Mouse (Mus musculus) brain, embryonic 18.5 days (tissue): ENCODE results near the gene Wdr63.

Source experiments
- DNase-seq: peaks from one replicate; pipeline ENCODE4 v3.0.0-alpha.2; 2012; ENCODE audit warnings: low read depth, low spot score

Gene Wdr63

DNA sequence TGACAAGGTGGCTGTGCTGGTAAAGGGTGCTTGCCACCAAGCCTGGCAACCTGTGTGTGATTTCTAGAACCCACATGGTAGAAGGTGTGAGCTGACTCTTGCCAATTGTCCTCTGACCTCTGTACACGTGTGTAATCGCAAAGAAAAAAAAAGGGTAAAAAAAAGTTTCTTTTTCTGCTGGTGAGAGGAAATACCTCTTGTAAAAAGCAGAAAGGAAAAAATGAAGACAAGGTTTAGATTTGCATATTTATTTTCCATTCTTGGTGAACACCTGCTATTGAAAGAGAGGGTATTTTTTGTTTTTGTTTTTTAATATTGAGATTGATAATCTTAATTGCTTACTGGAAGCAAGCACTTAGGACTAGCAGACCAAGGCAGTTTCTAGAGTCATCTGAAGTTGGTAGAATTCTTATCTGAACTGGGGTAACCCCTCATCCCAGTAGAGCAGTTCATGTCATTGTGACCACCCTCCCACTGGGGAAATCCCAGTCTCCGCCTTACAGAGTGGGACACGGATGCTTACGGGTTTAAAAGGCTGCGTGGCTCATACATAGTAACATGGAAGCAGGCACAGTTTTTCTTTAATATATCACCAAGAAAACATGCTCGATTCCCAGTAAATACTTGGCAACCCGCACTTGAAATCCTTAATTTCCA lies 15.0 kb upstream of the Wdr63 start:
- DNase-seq, result no peak

GRCm38 (mm10) chr3:146122125-146122420 lies 14.1 kb upstream of the Wdr63 start:
- DNase-seq, result no peak

GRCm38 (mm10) chr3:146121310-146122124 lies 13.6 kb upstream of the Wdr63 start:
- DNase-seq, result no peak

DNA sequence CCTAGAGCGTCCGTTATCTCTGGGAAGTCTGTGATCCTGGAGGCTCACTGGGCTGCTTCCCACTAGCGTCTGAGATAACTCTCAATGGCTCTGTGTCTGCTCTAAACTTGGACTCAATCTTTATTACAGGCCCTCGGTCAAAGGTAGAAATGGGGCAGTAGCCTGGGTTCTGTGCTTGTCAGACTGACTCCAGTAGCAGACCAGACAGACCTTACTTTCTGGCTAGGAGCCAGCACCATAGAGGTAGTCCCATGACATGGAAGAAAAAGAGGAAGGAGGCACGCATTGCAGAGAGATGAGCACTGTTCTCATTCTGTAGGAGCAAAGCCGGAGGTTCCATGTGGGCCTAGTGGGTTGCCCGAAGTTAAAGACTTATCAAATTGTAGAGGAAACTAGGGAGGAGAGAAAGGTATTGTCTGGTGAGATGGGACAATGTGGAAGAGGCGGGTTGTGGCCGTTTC lies 10.1 kb upstream of the Wdr63 start:
- no peak for DNase-seq

- no peak for DNase-seq
Observed at GRCm38 (mm10) chr3:146117258-146117996, 9.5 kb upstream of the Wdr63 start, which contains the start of gene Mcoln3. Mcoln3 (plus strand) TSS chr3:146117450.

DNA sequence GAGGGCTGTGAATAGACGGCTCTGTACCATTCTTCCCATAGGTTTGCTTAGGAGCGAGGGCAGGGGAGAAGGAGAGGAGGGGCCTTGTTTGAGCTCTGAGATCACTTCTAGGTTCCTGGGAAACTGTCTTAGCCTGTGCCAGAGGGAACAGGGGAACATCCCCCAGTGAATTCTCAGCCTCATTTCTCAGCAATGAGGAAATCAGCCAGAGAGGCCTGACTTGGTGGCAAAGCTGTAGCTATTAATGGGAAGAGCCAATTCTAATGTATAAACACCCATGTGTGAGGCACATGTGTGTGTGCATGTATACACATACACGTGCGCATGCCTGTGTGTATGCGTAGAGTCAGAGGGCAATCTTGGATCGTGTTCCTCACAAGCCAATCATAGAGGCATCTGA lies 3.0 kb upstream of the Wdr63 start:
- DNase-seq, result no peak

DNA sequence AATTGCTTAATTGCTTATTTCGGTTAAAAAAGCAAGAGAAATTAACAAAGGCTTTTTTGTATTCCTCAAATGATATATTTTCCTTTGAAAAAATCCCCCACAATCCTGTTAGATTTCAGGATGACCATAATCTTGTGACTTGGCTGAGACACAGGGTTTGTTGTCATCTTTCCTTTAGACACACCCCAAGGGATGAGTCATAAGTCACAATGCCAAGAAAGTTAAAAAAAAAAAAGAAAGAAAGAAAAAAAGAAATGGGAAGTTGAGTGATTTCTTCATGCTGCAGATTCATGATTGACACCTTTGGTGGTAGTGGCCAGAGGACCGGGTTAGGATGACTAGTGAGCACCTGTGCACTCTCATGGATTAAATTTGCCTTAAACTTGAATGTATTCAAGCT lies 2.4 kb upstream of the Wdr63 start:
- no peak for DNase-seq

DNA sequence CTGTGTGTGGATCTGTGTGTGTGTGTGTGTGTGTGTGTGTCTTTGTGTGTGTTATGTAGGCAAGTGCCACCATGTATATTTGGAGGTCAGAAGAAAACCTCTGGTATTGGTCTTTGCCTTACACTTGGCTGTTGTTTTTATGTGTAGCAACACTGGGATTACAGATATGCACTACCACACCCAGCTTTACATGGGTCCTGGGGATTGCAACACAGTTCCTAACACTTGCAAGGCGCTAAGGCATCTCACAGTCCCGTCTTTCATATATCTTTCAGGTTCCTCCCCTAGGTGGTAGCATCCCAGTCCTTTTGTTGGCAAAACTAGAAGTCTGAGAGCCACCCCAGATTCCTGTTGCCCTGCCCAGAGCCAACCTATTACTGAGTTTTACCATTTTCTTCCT lies 1.0 kb upstream of the Wdr63 start:
- DNase-seq, result no peak

DNA sequence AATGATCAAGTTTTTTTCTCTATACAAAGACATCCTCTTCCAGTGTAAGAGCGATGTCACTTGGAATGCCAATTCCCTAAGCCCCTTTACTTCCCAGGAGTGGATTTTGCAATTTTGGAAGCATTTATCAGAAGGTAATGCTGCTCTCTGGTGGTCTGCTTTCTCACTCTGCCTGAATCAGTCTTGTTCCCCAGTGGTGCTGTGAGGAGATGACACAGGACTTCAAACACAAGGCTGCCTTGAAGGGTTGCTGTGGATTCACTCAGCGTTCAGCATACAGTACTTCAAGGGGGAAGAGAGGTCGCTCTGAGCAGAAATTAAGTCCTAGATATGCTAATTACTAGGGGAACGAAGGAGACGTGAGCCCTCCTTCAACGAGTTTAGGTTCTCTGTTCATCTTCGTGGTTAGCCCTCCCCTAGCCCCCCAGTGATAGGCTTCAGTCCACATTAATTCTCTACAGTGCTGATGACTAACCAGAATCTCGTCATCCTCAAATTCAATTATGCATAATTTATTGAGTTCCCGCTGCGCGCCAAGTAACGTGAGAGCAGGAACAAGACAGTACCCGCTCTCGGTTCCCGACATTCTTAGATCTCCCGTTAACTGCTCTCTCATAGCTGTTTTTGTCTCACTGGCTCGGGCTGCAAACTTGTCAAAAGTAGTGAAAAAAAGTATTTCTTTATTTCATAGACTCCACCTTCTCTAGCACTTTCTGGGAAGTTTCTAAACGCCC lies 647 bp downstream of the Wdr63 start:
- no peak for DNase-seq

DNA sequence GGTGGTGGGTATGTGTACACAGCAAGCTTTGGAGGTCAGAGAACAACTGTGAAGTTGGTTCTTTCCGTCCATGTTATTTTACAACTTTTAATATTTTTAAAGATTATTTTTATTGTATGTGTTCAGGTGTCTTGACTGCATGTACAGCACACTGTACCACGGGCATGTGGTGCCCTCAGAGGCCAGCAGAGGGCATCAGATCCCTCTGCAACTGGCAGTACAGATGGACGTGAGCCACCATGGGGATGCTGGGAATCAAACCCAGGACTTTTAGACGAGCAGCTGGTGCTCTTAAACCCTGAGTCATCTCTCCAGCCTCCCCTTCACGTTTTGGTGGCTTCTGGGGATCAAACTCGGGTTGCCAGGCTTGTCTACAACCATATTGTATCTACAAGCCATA lies 5.9 kb downstream of the Wdr63 start:
- DNase-seq, result no peak

- no peak for DNase-seq
Observed at GRCm38 (mm10) chr3:146099925-146100324, 8.0 kb downstream of the Wdr63 start.

GRCm38 (mm10) chr3:146097861-146098260 lies 10.1 kb downstream of the Wdr63 start:
- DNase-seq, result no peak

DNA sequence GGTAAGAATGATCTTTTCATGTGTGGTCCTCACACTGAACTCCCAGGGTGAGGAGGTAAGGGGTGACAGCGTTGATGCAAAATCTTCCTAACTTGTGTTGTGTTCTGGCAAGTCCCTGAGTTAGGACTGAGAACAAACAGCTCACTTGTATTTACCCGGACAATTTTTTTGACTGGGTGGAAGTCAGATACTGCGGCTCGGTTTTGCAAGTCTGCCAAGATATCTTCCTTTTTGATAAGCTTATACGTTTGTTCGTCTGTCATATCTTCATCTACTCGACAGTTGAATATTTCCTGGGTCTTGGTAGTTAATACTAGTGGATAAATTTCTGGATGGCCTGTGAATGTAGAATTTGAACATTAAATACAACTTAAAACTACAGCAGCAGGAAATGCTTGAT lies 10.9 kb downstream of the Wdr63 start:
- no peak for DNase-seq

- DNase-seq, result no peak
Observed at GRCm38 (mm10) chr3:146095066-146095465, 12.9 kb downstream of the Wdr63 start.

DNA sequence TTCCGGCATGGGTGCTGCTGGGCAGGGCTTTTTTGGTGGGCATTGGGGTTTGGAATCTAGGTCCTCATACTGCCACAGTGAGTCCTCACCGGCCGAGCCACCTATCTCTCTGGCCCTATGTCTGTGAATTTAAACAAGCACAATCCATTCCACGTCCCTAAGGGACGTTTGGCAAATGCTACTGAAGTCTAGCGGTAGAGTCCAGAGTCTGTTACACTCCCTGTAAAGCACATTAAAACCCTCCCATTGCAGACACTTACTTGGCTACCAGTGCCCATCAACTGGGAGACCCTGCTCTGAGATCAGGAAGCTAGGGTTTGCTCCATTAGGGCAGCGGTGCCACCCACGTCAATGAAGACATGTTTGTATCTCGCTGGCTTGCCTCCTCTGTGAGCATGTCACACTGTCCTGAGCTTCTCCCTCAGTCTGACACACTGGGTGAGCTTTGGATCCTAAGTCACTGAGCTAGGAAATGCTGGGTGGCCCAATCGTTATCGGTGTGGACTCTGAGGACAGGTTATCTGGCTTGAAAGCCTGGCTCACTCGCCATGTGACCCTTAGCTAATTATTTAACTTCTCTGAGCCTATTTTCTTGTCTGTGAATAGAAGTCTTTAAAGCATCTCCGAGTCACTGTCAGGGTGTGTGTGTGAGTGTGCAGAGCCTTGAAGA lies 16.8 kb downstream of the Wdr63 start:
- no peak for DNase-seq

DNA sequence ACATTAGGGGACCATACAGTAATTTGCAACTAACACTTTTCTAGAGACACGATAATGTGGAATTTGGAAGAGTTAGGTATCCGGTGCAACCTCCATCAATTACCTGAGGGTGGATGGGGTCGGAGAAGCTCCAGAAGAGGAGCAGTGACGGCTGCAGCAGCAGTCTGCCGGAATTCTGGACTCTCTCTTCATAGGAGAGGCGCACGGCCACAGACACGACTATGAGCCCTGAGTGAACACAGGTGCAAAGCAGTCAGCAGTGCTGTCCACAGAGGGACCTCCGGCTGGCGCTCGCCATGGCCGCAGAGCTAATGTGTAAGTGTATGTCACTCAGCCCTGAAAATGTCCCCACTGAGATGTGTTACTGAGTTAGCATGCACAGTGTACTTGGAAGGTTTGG lies 27.7 kb downstream of the Wdr63 start:
- no peak for DNase-seq

- DNase-seq, result no peak
Observed at GRCm38 (mm10) chr3:146072780-146073179, 35.1 kb downstream of the Wdr63 start.

DNA sequence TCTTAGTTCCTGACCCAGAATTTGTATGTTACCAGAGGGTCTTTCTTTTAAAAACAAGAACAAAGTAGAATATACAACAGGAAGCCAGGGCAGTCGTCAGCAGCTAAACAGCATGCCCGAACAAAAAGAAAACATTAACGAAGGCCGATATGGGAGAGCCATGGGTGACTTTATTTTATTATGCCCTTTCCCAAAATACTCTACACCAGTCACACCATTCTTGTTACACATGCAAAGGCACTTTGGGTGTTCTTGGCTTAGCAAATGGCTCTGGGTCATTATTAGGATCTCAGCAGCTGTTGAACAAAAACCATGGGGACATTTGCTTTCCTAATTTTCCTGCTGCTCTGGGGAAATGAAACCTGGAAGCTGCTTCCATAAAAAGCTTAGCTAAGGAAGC lies 38.7 kb downstream of the Wdr63 start:
- no peak for DNase-seq

- no peak for DNase-seq
Observed at GRCm38 (mm10) chr3:146063146-146063545, 44.8 kb downstream of the Wdr63 start.

DNA sequence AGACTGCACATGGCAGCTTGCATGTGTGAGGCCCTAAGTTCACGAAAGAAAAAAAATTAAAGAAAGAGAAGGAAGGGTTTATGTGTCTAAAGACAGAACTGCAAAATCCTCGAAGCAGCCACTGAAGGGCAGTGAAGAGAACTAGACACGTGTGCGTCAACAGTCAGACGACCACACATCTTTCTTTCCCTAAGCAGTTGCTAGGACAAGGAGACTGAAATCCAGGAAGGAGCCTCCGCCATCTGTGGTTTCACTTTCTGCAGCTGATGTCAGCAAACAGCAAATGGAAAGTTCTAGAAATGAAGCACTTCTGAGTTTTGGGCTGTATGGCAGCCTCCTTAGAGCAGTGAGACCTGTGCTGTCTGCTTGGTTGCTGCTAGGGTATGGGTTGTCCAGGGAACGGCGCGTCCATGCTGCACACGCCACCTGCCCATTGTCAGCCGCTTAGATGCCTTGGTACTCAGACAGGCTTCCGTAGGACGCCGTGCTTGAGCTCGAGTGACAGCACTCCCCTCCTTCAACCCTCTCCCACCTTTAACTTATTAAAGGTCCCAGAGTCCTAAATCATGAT lies 48.5 kb downstream of the Wdr63 start:
- no peak for DNase-seq

- DNase-seq, result no peak
Observed at GRCm38 (mm10) chr3:146058263-146058662, 49.7 kb downstream of the Wdr63 start.
